9 mouse cellular contexts compared by ENCODE assay signal in the genomic region with DNA sequence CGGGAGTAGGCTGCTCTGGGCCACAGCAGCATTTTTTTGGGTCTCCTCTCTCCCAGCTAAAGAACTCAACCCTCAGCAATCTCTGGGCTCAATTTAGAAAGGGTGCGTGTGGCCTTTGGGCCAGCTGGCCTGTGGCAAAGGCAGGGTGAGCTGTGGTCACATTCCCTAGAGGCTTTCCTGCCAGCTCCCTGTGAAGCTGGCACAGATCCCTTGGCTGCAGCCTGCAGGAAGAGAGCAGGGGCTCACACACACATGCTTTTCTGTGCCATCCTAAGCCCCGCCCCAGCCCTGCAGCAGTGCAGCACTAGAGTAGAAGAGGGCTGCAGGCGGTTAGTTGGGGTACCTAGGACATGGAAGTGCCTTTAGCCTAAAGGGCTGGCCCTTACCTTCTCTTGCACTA. TPM values are rescaled to one million over a fixed set of nuclear protein-coding genes. Genes with fewer than 3 reads are reported as not detected.
DNase-seq lines count a peak whose midpoint lies in the region; ATAC-seq and TF ChIP-seq lines count a peak whose summit lies in the region.
"Had no signal": no experiment of that assay in that cellular context is flagged by ENCODE, and none has a peak within 500 bp of the region (broad histone marks: within the 10 kb centered on the region; RNA-seq: fewer than 3 reads in every experiment).

No protein-coding gene starts in this region.

- H3K9me3 ChIP-seq in forebrain, embryonic 10.5 days = no peaks in the 10 kb centered on the region
- no peaks in the 10 kb centered on the region for H3K9me3 ChIP-seq in forebrain, embryonic 12.5 days
- H3K9me3 ChIP-seq in embryonic facial prominence, embryonic 10.5 days = no peaks in the 10 kb centered on the region
- H3K9me3 ChIP-seq in hindbrain, postnatal 0 days (ENCODE audit: low read length) = no peaks in the 10 kb centered on the region
- H3K9me3 ChIP-seq: limb, embryonic 12.5 days had no signal

- H3K36me3 ChIP-seq in forebrain, embryonic 10.5 days (replicated peaks) = no peaks in the 10 kb centered on the region
- H3K36me3 ChIP-seq in forebrain, embryonic 12.5 days (replicated peaks) = no peaks in the 10 kb centered on the region
- no peaks in the 10 kb centered on the region for H3K36me3 ChIP-seq in embryonic facial prominence, embryonic 10.5 days (replicated peaks)
- H3K36me3 ChIP-seq in hindbrain, postnatal 0 days (ENCODE audit: insufficient read depth, low read length) = no peaks in the 10 kb centered on the region
- H3K36me3 ChIP-seq: limb, embryonic 12.5 days had no signal

- peak overlapping the region; percentile 60 for H3K27ac ChIP-seq in forebrain, embryonic 10.5 days
- no peak overlapping the region for H3K27ac ChIP-seq in forebrain, embryonic 12.5 days
- peak overlapping the region; percentile 66 for H3K27ac ChIP-seq in embryonic facial prominence, embryonic 10.5 days (replicated peaks)
- no peak overlapping the region for H3K27ac ChIP-seq in hindbrain, postnatal 0 days
- H3K27ac ChIP-seq: limb, embryonic 12.5 days had no signal

- peaks cover 42% of the 10 kb centered on the region for H3K4me1 ChIP-seq in forebrain, embryonic 10.5 days
- H3K4me1 ChIP-seq in forebrain, embryonic 12.5 days = peaks cover 15% of the 10 kb centered on the region
- H3K4me1 ChIP-seq in embryonic facial prominence, embryonic 10.5 days = peaks cover 20% of the 10 kb centered on the region
- H3K4me1 ChIP-seq in hindbrain, postnatal 0 days (ENCODE audit: insufficient read depth, low read length) = no peaks in the 10 kb centered on the region

- no peak for TF ChIP-seq CTCF in hindbrain, postnatal 0 days (IDR thresholded peaks at IDR 0.05; ENCODE audit: low read depth)

- H3K9ac ChIP-seq in forebrain, embryonic 12.5 days = no peak overlapping the region
- no peak overlapping the region for H3K9ac ChIP-seq in hindbrain, postnatal 0 days (replicated peaks; ENCODE audit: low read length)
- H3K9ac ChIP-seq: limb, embryonic 12.5 days had no signal

- ATAC-seq in forebrain, embryonic 12.5 days (ENCODE audit: low FRiP score) = no peak; the same call in 1 of the 2 replicates
- 0 out of 2 replicates have a peak, but pooled peaks have one; percentile 45 for ATAC-seq in hindbrain, postnatal 0 days
- no peak for ATAC-seq in megakaryocyte, adult 5-6 weeks (ENCODE audit: poor library complexity, severe bottlenecking)

- no peak overlapping the region for H3K4me3 ChIP-seq in forebrain, embryonic 10.5 days
- no peak overlapping the region for H3K4me3 ChIP-seq in forebrain, embryonic 12.5 days (replicated peaks)
- no peak overlapping the region for H3K4me3 ChIP-seq in embryonic facial prominence, embryonic 10.5 days
- no peak overlapping the region for H3K4me3 ChIP-seq in hindbrain, postnatal 0 days (ENCODE audit: low read length)
- H3K4me3 ChIP-seq: limb, embryonic 12.5 days had no signal

- DNase-seq in forebrain, embryonic 10.5 days (ENCODE audit: extremely low spot score, low spot score) = no peak
- DNase-seq in lung, postnatal 10 days = peak; percentile 29
- DNase-seq in lung, postnatal 14 days = no peak
- DNase-seq in embryonic facial prominence, embryonic 10.5 days (ENCODE audit: low spot score) = no peak
- peak; percentile 51 for DNase-seq in hindbrain, postnatal 0 days (ENCODE audit: low spot score)
- no peak for DNase-seq in ovary, postnatal 14 days (ENCODE audit: low spot score)

- H3K27me3 ChIP-seq in forebrain, embryonic 10.5 days (ENCODE audit: poor library complexity, severe bottlenecking) = peaks cover 100% of the 10 kb centered on the region
- peaks cover 91% of the 10 kb centered on the region for H3K27me3 ChIP-seq in forebrain, embryonic 12.5 days
- peaks cover 100% of the 10 kb centered on the region for H3K27me3 ChIP-seq in embryonic facial prominence, embryonic 10.5 days (replicated peaks; ENCODE audit: low read depth, poor library complexity, severe bottlenecking)
- H3K27me3 ChIP-seq in hindbrain, postnatal 0 days (ENCODE audit: insufficient read depth, low read length) = no peaks in the 10 kb centered on the region

- no peak overlapping the region for H3K4me2 ChIP-seq in forebrain, embryonic 12.5 days
- no peak overlapping the region for H3K4me2 ChIP-seq in hindbrain, postnatal 0 days (ENCODE audit: low read depth, low read length)
- H3K4me2 ChIP-seq: limb, embryonic 12.5 days had no signal

- 71% methylated on average over 4 of the region's 4 CpGs for WGBS in forebrain, embryonic 10.5 days
- 70% methylated on average over 4 of the region's 4 CpGs for WGBS in forebrain, embryonic 12.5 days
- 70% methylated on average over 4 of the region's 4 CpGs for WGBS in embryonic facial prominence, embryonic 10.5 days
- WGBS in hindbrain, postnatal 0 days = 53% methylated on average over 4 of the region's 4 CpGs

RNA-seq across cellular contexts. Expression of a gene that starts 38.7 kb away (rescaled TPM):
- 209 and 217 TPM in 2 replicates for polyA plus RNA-seq in forebrain, embryonic 10.5 days (2016; fragmentation: Nextera tagmentation; extraction: Ambion mirVana)
- 272 and 301 TPM in 2 replicates for polyA plus RNA-seq in forebrain, embryonic 12.5 days (2016; fragmentation: Nextera tagmentation; extraction: Ambion mirVana)
- 181 and 185 TPM in 2 replicates for polyA plus RNA-seq in embryonic facial prominence, embryonic 10.5 days (2016; fragmentation: Nextera tagmentation; extraction: Ambion mirVana)
- total RNA-seq in hindbrain, postnatal 0 days (2014; rRNA removed) = 194 and 216 TPM in 2 replicates
- 335 and 344 TPM in 2 replicates for polyA plus RNA-seq in hindbrain, postnatal 0 days (2015; fragmentation: Nextera tagmentation; extraction: Ambion mirVana)
- 5.8 and 7.7 TPM in 2 replicates for total RNA-seq in megakaryocyte, adult 5-6 weeks (2015)
- 13.6 and 20.4 TPM in 2 replicates for total RNA-seq in megakaryocyte, adult 5-6 weeks (2017)

Comparison
In these comparisons a context has a peak if more than half of its experiments do, and no peak if none do; other contexts are left out.
1. DNase-seq: peak in lung, postnatal 10 days (single experiment) and hindbrain, postnatal 0 days (single experiment); none in forebrain, embryonic 10.5 days (single experiment), lung, postnatal 14 days (single experiment), embryonic facial prominence, embryonic 10.5 days (single experiment) and ovary, postnatal 14 days (single experiment).
2. H3K27ac ChIP-seq: peak in forebrain, embryonic 10.5 days (single experiment) and embryonic facial prominence, embryonic 10.5 days (single experiment); none in forebrain, embryonic 12.5 days (single experiment) and hindbrain, postnatal 0 days (single experiment).